Mouse (Mus musculus) heart, postnatal 0 days (tissue): ENCODE results near the gene Ptcd1. TPM values are rescaled to one million over a fixed set of nuclear protein-coding genes. Genes with fewer than 3 reads are reported as not detected.
A peak's percentile ranks its signal among the peaks of the same experiment; 100 is the strongest.
"Not testable (repeated sequence)": the region's sequence is repeated elsewhere in the genome, so short reads cannot be mapped to it uniquely, and the experiment has no call there.

ENCODE experiments used
- ATAC-seq: fragments of 200-750 bp; cut with Nextera tagmentation; 2 replicates; pipeline ENCODE4 v1.8.0; 2017; ENCODE audit warnings: low read depth, moderate number of reproducible peaks, moderate library complexity; ENCODE audit not compliant: insufficient read depth
- DNase-seq: peaks from one replicate; pipeline ENCODE4 v3.0.0-alpha.2; 2016; ENCODE audit warnings: low spot score
- H3K27ac ChIP-seq: fragments of 300-500 bp; sonication (generic); 2 replicates; pipeline ENCODE4 v1.5.1; 2014; ENCODE audit warnings: low read depth, mild to moderate bottlenecking
- H3K27me3 ChIP-seq: fragments of 300-500 bp; sonication (generic); 2 replicates; pipeline ENCODE4 v1.6.1; 2014; ENCODE audit warnings: low read length, mixed read lengths; ENCODE audit not compliant: control insufficient read depth, insufficient read depth
- H3K36me3 ChIP-seq: fragments of 300-500 bp; sonication (generic); replicated peaks from 2 replicates; pipeline ENCODE4 v1.6.1; 2014; ENCODE audit warnings: low read length, mixed read lengths; ENCODE audit not compliant: control insufficient read depth, insufficient read depth
- H3K4me1 ChIP-seq: fragments of 300-500 bp; sonication (generic); 2 replicates; pipeline ENCODE4 v1.6.1; 2014; ENCODE audit warnings: antibody characterized with exemption; ENCODE audit not compliant: control insufficient read depth, insufficient read depth
- H3K4me2 ChIP-seq: fragments of 300-500 bp; sonication (generic); 2 replicates; pipeline ENCODE4 v1.6.1; 2014; ENCODE audit warnings: low read depth, mild to moderate bottlenecking, low read length, moderate library complexity
- H3K4me3 ChIP-seq: fragments of 300-500 bp; sonication (generic); 2 replicates; pipeline ENCODE4 v1.5.1; 2014; ENCODE audit warnings: low read depth, low read length
- H3K9ac ChIP-seq: fragments of 300-500 bp; sonication (generic); replicated peaks from 2 replicates; pipeline ENCODE4 v1.6.1; 2014; ENCODE audit warnings: low read depth, low read length, mixed read lengths
- H3K9me3 ChIP-seq: fragments of 300-500 bp; sonication (generic); replicated peaks from 2 replicates; pipeline ENCODE4 v1.6.1; 2016; ENCODE audit warnings: low read length; ENCODE audit not compliant: control insufficient read depth
- CTCF ChIP-seq: IDR thresholded peaks from 2 replicates; pipeline ENCODE4 v1.5.1; 2016; ENCODE audit warnings: antibody characterized with exemption, control low read depth, low read depth
- EP300 ChIP-seq: IDR thresholded peaks from 2 replicates; pipeline ENCODE4 v1.6.1; 2016; ENCODE audit warnings: antibody characterized with exemption, low read depth
- WGBS: fragments of 180-500 bp; shearing (Covaris S2); extraction: QIAGEN DNeasy Blood & Tissue Kit; methylation state at CpG from one replicate; pipeline ENCODE4 v1.1.7; 2014; 5-methylcytosine and 5-hydroxymethylcytosine counted together
- polyA plus RNA-seq: library from polyadenylated mRNA; unstranded; fragments of >200 nt; fragmentation: Nextera tagmentation; extraction: Ambion mirVana; gene quantifications from 2 replicates; pipeline ENCODE4 v1.2.1, GENCODE M21; 2015
- total RNA-seq: library from RNA; depleted of rRNA; stranded (reverse); fragments of >200 nt; gene quantifications from 2 replicates; pipeline ENCODE4 v1.2.3, GENCODE M21; 2014; ENCODE audit warnings: low replicate concordance; rRNA removed

Ptcd1 gene
- total RNA-seq (13.5 and 28.1 TPM in 2 replicates), polyA plus RNA-seq (15.5 and 15.7 TPM in 2 replicates)

- Histone ChIP-seq H3K4me3 (peak within 1 kb of the TSS; percentile 79), H3K36me3 (peaks cover 32% of the 10 kb centered on the region), H3K27me3 (no peaks in the 10 kb centered on the region), H3K9me3 (no peaks in the 10 kb centered on the region), H3K27ac (peak within 1 kb of the TSS; percentile 79), H3K4me2 (peak within 1 kb of the TSS; percentile 81), H3K4me1 (peaks cover 24% of the 10 kb centered on the region), H3K9ac (peak within 1 kb of the TSS; percentile 94)
- TF ChIP-seq CTCF = no peak
- peak; percentile 81; the same call in 1 of the 2 replicates for TF ChIP-seq EP300
- ATAC-seq (peak; percentile 93), DNase-seq (peak; percentile 97)
- under 1% methylated on average over 47 of the region's 51 CpGs for WGBS
Measured at GRCm38 (mm10) chr5:145166536-145167305, at the start of gene Ptcd1, which contains the start of gene Cpsf4. TSS of gene Ptcd1 (minus strand) at chr5:145167108. TSS of gene Cpsf4 (plus strand) at chr5:145167213.

- Histone ChIP-seq H3K4me2 (no peak overlapping the region), H3K9me3 (no peaks in the 10 kb centered on the region), H3K4me3 (no peak overlapping the region), H3K27me3 (no peaks in the 10 kb centered on the region), H3K27ac (no peak overlapping the region), H3K4me1 (no peaks in the 10 kb centered on the region), H3K9ac (no peak overlapping the region), H3K36me3 (peaks cover 79% of the 10 kb centered on the region)
- no peak for ATAC-seq
- no peak for TF ChIP-seq EP300
- peak; percentile 31; the same call in 1 of the 2 replicates for TF ChIP-seq CTCF
- DNase-seq = no peak
- WGBS = 66% methylated on average over 4 of the region's 4 CpGs
Measured at GRCm38 (mm10) chr5:145214679-145215078, 47.8 kb upstream of the Ptcd1 start.

- WGBS = 90% methylated on average over 3 of the region's 3 CpGs
- ATAC-seq (no peak), DNase-seq (no peak)
- TF ChIP-seq CTCF (no peak), EP300 (no peak)
- H3K4me3 ChIP-seq = no peak overlapping the region
- H3K9me3 ChIP-seq = no peaks in the 10 kb centered on the region
- no peak overlapping the region for H3K9ac ChIP-seq
- H3K27me3 ChIP-seq = no peaks in the 10 kb centered on the region
- no peak overlapping the region for H3K4me2 ChIP-seq
- H3K36me3 ChIP-seq = peaks cover 71% of the 10 kb centered on the region
- H3K4me1 ChIP-seq = no peaks in the 10 kb centered on the region
- no peak overlapping the region for H3K27ac ChIP-seq
Measured at GRCm38 (mm10) chr5:145213505-145213904, 46.6 kb upstream of the Ptcd1 start.

DNA sequence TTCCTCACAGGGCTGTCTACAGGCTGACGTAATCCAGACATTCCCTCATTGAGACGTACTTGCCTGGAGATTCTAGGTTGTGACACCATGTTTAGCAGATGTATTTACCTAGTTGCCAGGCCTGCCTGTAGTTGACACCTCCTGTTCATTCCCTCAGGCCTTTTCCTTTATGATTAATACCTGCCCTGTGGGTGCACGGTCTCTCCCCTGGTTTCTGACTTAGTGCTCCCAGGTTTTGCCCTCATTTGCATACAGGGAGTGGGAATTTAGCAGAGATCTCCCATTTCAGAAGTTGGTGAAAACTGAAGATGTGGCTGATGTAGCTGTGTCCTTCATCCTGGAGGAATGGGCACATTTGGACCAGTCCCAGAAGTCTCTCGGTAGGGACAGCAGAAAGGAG is 45.3 kb upstream of the Ptcd1 start:
- TF ChIP-seq EP300 = no peak
- TF ChIP-seq CTCF = no peak
- H3K4me1 ChIP-seq = no peaks in the 10 kb centered on the region
- H3K27me3 ChIP-seq = no peaks in the 10 kb centered on the region
- H3K27ac ChIP-seq = no peak overlapping the region
- H3K4me2 ChIP-seq = no peak overlapping the region
- no peak overlapping the region for H3K4me3 ChIP-seq
- ATAC-seq (no peak), DNase-seq (no peak)
- no peaks in the 10 kb centered on the region for H3K9me3 ChIP-seq
- 86% methylated on average over 4 of the region's 4 CpGs for WGBS
- H3K9ac ChIP-seq = no peak overlapping the region
- peaks cover 63% of the 10 kb centered on the region for H3K36me3 ChIP-seq

GRCm38 (mm10) chr5:145211340-145211739 is 44.4 kb upstream of the Ptcd1 start:
- no peak for DNase-seq
- ATAC-seq = no peak
- no peak overlapping the region for H3K4me2 ChIP-seq
- no peaks in the 10 kb centered on the region for H3K27me3 ChIP-seq
- 0 out of 2 replicates have a peak, but pooled peaks cover 2% of the 10 kb centered on the region for H3K4me1 ChIP-seq
- no peak overlapping the region for H3K9ac ChIP-seq
- H3K9me3 ChIP-seq = no peaks in the 10 kb centered on the region
- WGBS = 94% methylated on average over 4 of the region's 4 CpGs
- peaks cover 63% of the 10 kb centered on the region for H3K36me3 ChIP-seq
- TF ChIP-seq EP300 (no peak), CTCF (no peak)
- no peak overlapping the region for H3K27ac ChIP-seq
- no peak overlapping the region for H3K4me3 ChIP-seq

- not testable (repeated sequence) for H3K4me2 ChIP-seq, DNase-seq, H3K27me3 ChIP-seq, H3K9ac ChIP-seq, H3K4me1 ChIP-seq, H3K9me3 ChIP-seq, H3K27ac ChIP-seq, ATAC-seq, H3K4me3 ChIP-seq
- H3K36me3 ChIP-seq = peaks cover 39% of the 10 kb centered on the region
- WGBS = 61% methylated on average over 11 of the region's 11 CpGs
Measured at GRCm38 (mm10) chr5:145208391-145208790, 41.5 kb upstream of the Ptcd1 start.
